Mouse (Mus musculus): ENCODE results near the gene Slc44a2.

DNA sequence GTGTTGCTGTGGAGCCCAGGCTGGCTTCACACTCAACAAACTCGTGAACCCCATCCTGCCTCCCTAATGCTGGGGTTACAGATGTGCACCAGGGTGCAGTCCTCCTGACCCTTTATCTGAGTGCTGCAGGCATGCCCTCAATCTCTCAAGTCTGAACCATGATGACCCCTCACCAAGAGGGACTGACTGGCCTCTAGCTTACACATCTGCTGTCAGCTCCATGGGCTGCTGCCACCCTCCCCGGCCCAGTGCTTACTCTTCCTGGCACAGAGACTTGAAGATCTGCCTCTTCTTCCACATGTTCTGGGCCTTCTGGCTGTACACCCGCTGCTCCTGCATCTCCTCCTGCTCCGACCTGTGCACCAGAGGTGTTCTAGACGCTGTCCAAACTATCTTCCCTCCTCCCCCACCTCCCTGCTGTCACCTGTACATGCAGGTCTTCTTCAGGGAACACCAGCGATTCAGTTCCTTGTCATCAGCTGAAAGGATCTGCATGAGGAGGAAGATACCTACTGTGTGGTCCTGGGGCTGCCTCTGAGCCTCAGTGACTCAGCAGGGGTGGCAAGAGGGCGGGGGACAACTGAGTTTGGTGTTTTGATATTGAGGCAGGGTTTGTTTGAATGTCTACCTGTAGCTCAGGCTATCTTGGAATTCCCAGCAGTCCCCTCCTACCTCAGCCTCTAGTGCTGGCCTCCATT, 45.3 kb upstream of the Slc44a2 start:
- TF ChIP-seq POU5F1 (IDR thresholded peaks at IDR 0.05; ENCODE audit: borderline replicate concordance, low read length), result no peak
- no peak for TF ChIP-seq CTCF (conservative IDR thresholded peaks at IDR 0.05; ENCODE audit: low read length)
